Mouse (Mus musculus): ENCODE data around the gene Rbmx2. TPM values are rescaled to one million over a fixed set of nuclear protein-coding genes. Genes with fewer than 3 reads are reported as not detected.

Rbmx2 gene
- 9.8 and 14.5 TPM in 2 replicates for polyA plus RNA-seq (2015; fragmentation: Nextera tagmentation; extraction: Ambion mirVana)

- 15% methylated on average over 42 of the region's 42 CpGs for WGBS
- peak within 1 kb of the TSS; percentile 68 for H3K9ac ChIP-seq
- no peaks in the 10 kb centered on the region for H3K9me3 ChIP-seq (replicated peaks)
- H3K27ac ChIP-seq, result no peak within 1 kb of the TSS
- peak within 1 kb of the TSS; percentile 67 for H3K4me2 ChIP-seq
- ATAC-seq (replicated peaks; ENCODE audit: insufficient number of reproducible peaks, insufficient read depth, low FRiP score, low read depth), result peak; percentile 93
- H3K4me3 ChIP-seq, result peak within 1 kb of the TSS; percentile 62
- no peaks in the 10 kb centered on the region for H3K27me3 ChIP-seq
- peaks cover 3% of the 10 kb centered on the region; the same call in 1 of the 2 replicates for H3K36me3 ChIP-seq
- H3K4me1 ChIP-seq (replicated peaks), result no peaks in the 10 kb centered on the region
These were observed at the start of gene Rbmx2 for GRCm38 (mm10) chrX:48694864-48695371. TSS of gene Rbmx2 (plus strand) at chrX:48695004.

GRCm38 (mm10) chrX:48666807-48667206 is 28.0 kb upstream of the Rbmx2 start:
- H3K36me3 ChIP-seq, result no peaks in the 10 kb centered on the region
- H3K27me3 ChIP-seq, result no peaks in the 10 kb centered on the region
- no peak overlapping the region for H3K4me2 ChIP-seq
- no peak overlapping the region for H3K27ac ChIP-seq
- H3K4me3 ChIP-seq, result no peak overlapping the region
- no peaks in the 10 kb centered on the region for H3K9me3 ChIP-seq (replicated peaks)
- ATAC-seq (replicated peaks; ENCODE audit: insufficient number of reproducible peaks, insufficient read depth, low FRiP score, low read depth), result no peak
- H3K4me1 ChIP-seq (replicated peaks), result no peaks in the 10 kb centered on the region
- no peak overlapping the region for H3K9ac ChIP-seq
- 28% methylated on average over 6 of the region's 6 CpGs for WGBS

- no peak overlapping the region for H3K4me3 ChIP-seq
- H3K36me3 ChIP-seq, result no peaks in the 10 kb centered on the region
- no peaks in the 10 kb centered on the region for H3K9me3 ChIP-seq (replicated peaks)
- H3K9ac ChIP-seq, result no peak overlapping the region
- H3K4me2 ChIP-seq, result no peak overlapping the region
- no peaks in the 10 kb centered on the region for H3K27me3 ChIP-seq
- H3K4me1 ChIP-seq (replicated peaks), result no peaks in the 10 kb centered on the region
- no peak for ATAC-seq (replicated peaks; ENCODE audit: insufficient number of reproducible peaks, insufficient read depth, low FRiP score, low read depth)
- 72% methylated on average over 3 of the region's 3 CpGs for WGBS
- H3K27ac ChIP-seq, result no peak overlapping the region
These were observed 25.2 kb upstream of the Rbmx2 start for GRCm38 (mm10) chrX:48669588-48669987.

- H3K36me3 ChIP-seq, result no peaks in the 10 kb centered on the region
- H3K27me3 ChIP-seq, result no peaks in the 10 kb centered on the region
- no peak overlapping the region for H3K4me3 ChIP-seq
- H3K27ac ChIP-seq, result no peak overlapping the region
- no peak for ATAC-seq (replicated peaks; ENCODE audit: insufficient number of reproducible peaks, insufficient read depth, low FRiP score, low read depth)
- H3K9me3 ChIP-seq (replicated peaks), result no peaks in the 10 kb centered on the region
- H3K4me2 ChIP-seq, result no peak overlapping the region
- H3K9ac ChIP-seq, result no peak overlapping the region
- H3K4me1 ChIP-seq (replicated peaks), result no peaks in the 10 kb centered on the region
- WGBS, result 63% methylated on average over 3 of the region's 3 CpGs
These were observed 23.1 kb upstream of the Rbmx2 start for GRCm38 (mm10) chrX:48671714-48672113.

GRCm38 (mm10) chrX:48674171-48674570 is 20.6 kb upstream of the Rbmx2 start, which contains the start of gene Gpr119:
TSS of gene Gpr119 (minus strand) at chrX:48674478.
- H3K4me3 ChIP-seq, result no peak within 1 kb of the TSS
- no peak within 1 kb of the TSS for H3K9ac ChIP-seq
- no peaks in the 10 kb centered on the region for H3K36me3 ChIP-seq
- ATAC-seq (replicated peaks; ENCODE audit: insufficient number of reproducible peaks, insufficient read depth, low FRiP score, low read depth), result no peak
- no peak within 1 kb of the TSS for H3K27ac ChIP-seq
- H3K4me1 ChIP-seq (replicated peaks), result no peaks in the 10 kb centered on the region
- no peaks in the 10 kb centered on the region for H3K27me3 ChIP-seq
- H3K4me2 ChIP-seq, result no peak within 1 kb of the TSS
- WGBS, result 50% methylated on average over 4 of the region's 4 CpGs
- no peaks in the 10 kb centered on the region for H3K9me3 ChIP-seq (replicated peaks)

- H3K4me1 ChIP-seq (replicated peaks), result no peaks in the 10 kb centered on the region
- no peak overlapping the region for H3K27ac ChIP-seq
- no peaks in the 10 kb centered on the region for H3K27me3 ChIP-seq
- H3K36me3 ChIP-seq, result no peaks in the 10 kb centered on the region
- WGBS, result 18% methylated on average over 3 of the region's 3 CpGs
- no peak for ATAC-seq (replicated peaks; ENCODE audit: insufficient number of reproducible peaks, insufficient read depth, low FRiP score, low read depth)
- no peak overlapping the region for H3K4me3 ChIP-seq
- H3K9me3 ChIP-seq (replicated peaks), result no peaks in the 10 kb centered on the region
- H3K9ac ChIP-seq, result no peak overlapping the region
- H3K4me2 ChIP-seq, result no peak overlapping the region
These were observed 11.4 kb upstream of the Rbmx2 start for GRCm38 (mm10) chrX:48683451-48683850.

GRCm38 (mm10) chrX:48683857-48684256 is 10.9 kb upstream of the Rbmx2 start:
- no peak overlapping the region for H3K9ac ChIP-seq
- H3K9me3 ChIP-seq (replicated peaks), result no peaks in the 10 kb centered on the region
- no peak for ATAC-seq (replicated peaks; ENCODE audit: insufficient number of reproducible peaks, insufficient read depth, low FRiP score, low read depth)
- no peak overlapping the region for H3K4me3 ChIP-seq
- H3K27ac ChIP-seq, result no peak overlapping the region
- no peaks in the 10 kb centered on the region for H3K27me3 ChIP-seq
- whole genome bisulfite sequencing, result 65% methylated on average over 5 of the region's 5 CpGs
- H3K4me1 ChIP-seq (replicated peaks), result no peaks in the 10 kb centered on the region
- no peak overlapping the region for H3K4me2 ChIP-seq
- H3K36me3 ChIP-seq, result no peaks in the 10 kb centered on the region

GRCm38 (mm10) chrX:48694460-48694859 is 344 bp upstream of the Rbmx2 start:
- Histone ChIP-seq H3K4me2 (peak overlapping the region; percentile 67), H3K9me3 (replicated peaks) (no peaks in the 10 kb centered on the region), H3K4me3 (peak overlapping the region; percentile 62), H3K27me3 (no peaks in the 10 kb centered on the region), H3K4me1 (replicated peaks) (no peaks in the 10 kb centered on the region), H3K9ac (no peak overlapping the region), H3K36me3 (peaks cover 3% of the 10 kb centered on the region; the same call in 1 of the 2 replicates), H3K27ac (no peak overlapping the region)
- ATAC-seq (replicated peaks; ENCODE audit: insufficient number of reproducible peaks, insufficient read depth, low FRiP score, low read depth), result peak; percentile 27; the same call in 1 of the 2 replicates
- WGBS, result 13% methylated on average over 6 of the region's 6 CpGs

- Histone ChIP-seq H3K4me2 (no peak overlapping the region), H3K27ac (no peak overlapping the region), H3K36me3 (no peaks in the 10 kb centered on the region), H3K27me3 (no peaks in the 10 kb centered on the region), H3K9me3 (replicated peaks) (no peaks in the 10 kb centered on the region), H3K4me3 (no peak overlapping the region), H3K9ac (no peak overlapping the region), H3K4me1 (replicated peaks) (no peaks in the 10 kb centered on the region)
- ATAC-seq (replicated peaks; ENCODE audit: insufficient number of reproducible peaks, insufficient read depth, low FRiP score, low read depth), result no peak
- 85% methylated on average over 10 of the region's 10 CpGs for WGBS
These were observed 14.9 kb downstream of the Rbmx2 start for GRCm38 (mm10) chrX:48709701-48710100.

- no peaks in the 10 kb centered on the region for H3K27me3 ChIP-seq
- ATAC-seq (replicated peaks; ENCODE audit: insufficient number of reproducible peaks, insufficient read depth, low FRiP score, low read depth), result no peak
- no peaks in the 10 kb centered on the region for H3K4me1 ChIP-seq (replicated peaks)
- no peak overlapping the region for H3K9ac ChIP-seq
- H3K4me2 ChIP-seq, result no peak overlapping the region
- H3K4me3 ChIP-seq, result no peak overlapping the region
- H3K36me3 ChIP-seq, result no peaks in the 10 kb centered on the region
- no peaks in the 10 kb centered on the region for H3K9me3 ChIP-seq (replicated peaks)
- no peak overlapping the region for H3K27ac ChIP-seq
- 83% methylated on average over 8 of the region's 8 CpGs for WGBS
These were observed 18.0 kb downstream of the Rbmx2 start for GRCm38 (mm10) chrX:48712846-48713245.

GRCm38 (mm10) chrX:48754710-48755283 is 60.0 kb downstream of the Rbmx2 start:
- Histone ChIP-seq H3K27me3 (no peaks in the 10 kb centered on the region), H3K4me3 (no peak overlapping the region), H3K4me1 (replicated peaks) (no peaks in the 10 kb centered on the region), H3K9me3 (replicated peaks) (no peaks in the 10 kb centered on the region), H3K36me3 (no peaks in the 10 kb centered on the region), H3K27ac (no peak overlapping the region), H3K4me2 (no peak overlapping the region), H3K9ac (no peak overlapping the region)
- WGBS, result 53% methylated on average over 2 of the region's 2 CpGs
- no peak for ATAC-seq (replicated peaks; ENCODE audit: insufficient number of reproducible peaks, insufficient read depth, low FRiP score, low read depth)
